Mouse (Mus musculus): ENCODE results near the gene Shisa8.

Gene Shisa8

DNA sequence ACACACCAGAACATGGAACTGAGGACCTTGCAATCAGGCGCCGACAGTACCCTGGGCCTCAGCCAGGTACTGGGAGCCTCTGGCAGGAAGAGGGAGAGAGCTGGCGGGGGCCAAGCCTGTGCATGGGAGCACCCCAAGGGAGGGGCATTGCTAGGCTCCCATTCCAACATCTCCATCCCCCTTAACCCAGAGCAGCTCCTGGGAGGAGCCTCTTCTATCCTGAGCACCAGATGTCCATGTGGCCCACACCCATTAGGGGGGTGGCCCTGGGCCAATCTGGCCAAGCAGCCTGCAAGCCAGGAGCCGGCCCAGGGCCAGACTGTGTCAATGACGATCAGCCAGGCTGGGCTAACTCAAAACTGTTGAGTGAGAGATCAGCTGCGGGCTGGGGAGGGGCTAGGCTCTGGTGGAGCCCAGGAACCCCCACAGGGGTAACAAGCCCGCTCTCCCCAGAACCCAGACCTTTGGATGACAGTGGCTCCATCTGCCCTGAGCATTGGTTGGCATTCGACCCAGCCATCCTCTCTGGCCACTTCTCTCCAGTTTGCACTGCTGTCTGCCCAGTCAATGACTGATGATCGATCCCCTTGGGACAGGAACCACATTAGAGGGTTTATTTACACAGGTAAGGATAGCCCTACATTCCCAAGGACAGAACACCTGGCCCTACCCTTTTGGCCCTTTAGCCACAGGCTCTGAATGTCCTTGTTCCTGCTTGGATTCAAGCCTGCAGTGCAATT, 6.1 kb downstream of the Shisa8 start:
- in situ Hi-C loops (cut with MseI, MboI) = no loop called here

- in situ Hi-C loops (cut with MseI, MboI) = no loop called here
Measured at GRCm38 (mm10) chr15:82204680-82205371, 7.8 kb downstream of the Shisa8 start.

- in situ Hi-C loops (cut with MseI, MboI) = no loop called here
Measured at GRCm38 (mm10) chr15:82203611-82204351, 8.8 kb downstream of the Shisa8 start.

GRCm38 (mm10) chr15:82203090-82203489, 9.5 kb downstream of the Shisa8 start:
- in situ Hi-C loops (cut with MseI, MboI) = no loop called here

DNA sequence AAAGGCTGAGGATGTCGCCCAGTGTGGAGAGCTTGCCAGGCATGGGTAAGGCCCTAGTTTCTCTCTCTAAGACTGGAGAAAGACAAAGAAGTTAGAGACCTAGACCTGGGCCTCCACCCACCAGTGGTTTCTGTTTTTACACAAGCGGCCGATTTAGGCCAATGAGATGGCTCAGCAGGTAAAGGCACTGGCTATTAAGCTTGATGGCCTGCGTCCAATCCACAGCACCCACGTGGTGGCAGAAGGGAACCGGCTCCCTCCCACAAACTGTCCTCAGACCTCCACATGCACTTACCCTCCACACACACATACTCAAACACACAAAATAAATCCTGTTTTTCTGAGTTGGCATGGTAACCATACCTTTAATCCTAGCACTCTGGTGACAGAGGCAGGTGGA, 10.5 kb downstream of the Shisa8 start:
- in situ Hi-C loops (cut with MseI, MboI) = no loop called here

- in situ Hi-C loops (cut with MseI, MboI) = no loop called here
Measured at GRCm38 (mm10) chr15:82199546-82199945, 13.1 kb downstream of the Shisa8 start.

DNA sequence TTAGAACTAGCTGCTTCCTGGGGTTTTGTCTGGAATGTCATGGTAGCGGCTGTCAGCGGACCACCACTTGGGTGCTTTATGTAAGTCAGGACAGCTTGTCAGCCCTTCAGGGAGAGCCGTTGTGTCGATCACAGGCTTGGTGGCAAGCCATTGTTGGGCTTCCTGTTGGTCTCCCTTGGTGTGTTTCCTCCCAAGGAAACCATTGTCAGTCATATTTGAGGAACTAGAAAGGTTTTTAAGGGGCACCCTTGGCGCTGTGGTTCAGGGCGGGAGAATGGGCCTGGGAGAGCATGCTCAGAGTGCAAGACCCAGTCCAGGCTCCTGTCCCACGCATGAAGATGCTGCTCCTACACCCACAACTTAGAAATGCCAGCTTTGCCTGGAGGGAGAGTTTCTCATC, 14.3 kb downstream of the Shisa8 start:
- in situ Hi-C loops (cut with MseI, MboI) = no loop called here

DNA sequence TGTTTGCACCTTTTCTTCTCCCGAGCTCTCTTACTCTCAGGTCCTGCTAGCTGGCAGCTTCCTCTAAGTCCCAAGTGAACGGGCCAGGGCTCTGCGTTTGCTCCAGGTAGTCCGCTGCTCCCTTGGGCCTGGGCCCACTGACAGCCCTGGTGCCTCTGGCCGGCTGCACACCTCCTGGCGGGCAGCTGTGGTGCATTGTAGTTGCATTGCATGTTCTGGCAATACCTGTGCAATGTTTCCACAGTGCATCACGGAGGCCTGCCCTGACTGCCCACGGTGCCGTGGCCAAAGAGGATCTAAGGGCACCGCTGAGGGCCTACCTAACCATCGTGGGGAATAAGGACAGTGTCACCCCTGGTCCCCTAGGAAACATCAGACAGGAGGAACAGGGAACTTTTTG, 14.7 kb downstream of the Shisa8 start:
- in situ Hi-C loops (cut with MseI, MboI) = no loop called here

GRCm38 (mm10) chr15:82197246-82197750, 15.3 kb downstream of the Shisa8 start:
- in situ Hi-C loops (cut with MseI, MboI) = no loop called here

GRCm38 (mm10) chr15:82196300-82196699, 16.3 kb downstream of the Shisa8 start:
- in situ Hi-C loops (cut with MseI, MboI) = no loop called here

- in situ Hi-C loops (cut with MseI, MboI) = no loop called here
Measured at GRCm38 (mm10) chr15:82192617-82193016, 20.0 kb downstream of the Shisa8 start.

- in situ Hi-C loops (cut with MseI, MboI) = no loop called here
Measured at GRCm38 (mm10) chr15:82188481-82189240, 24.0 kb downstream of the Shisa8 start.

- in situ Hi-C loops (cut with MseI, MboI) = no loop called here
Measured at GRCm38 (mm10) chr15:82187924-82188323, 24.7 kb downstream of the Shisa8 start.

GRCm38 (mm10) chr15:82187401-82187800, 25.2 kb downstream of the Shisa8 start:
- in situ Hi-C loops (cut with MseI, MboI) = no loop called here

- in situ Hi-C loops (cut with MseI, MboI) = no loop called here
Measured at GRCm38 (mm10) chr15:82186931-82187330, 25.7 kb downstream of the Shisa8 start.

DNA sequence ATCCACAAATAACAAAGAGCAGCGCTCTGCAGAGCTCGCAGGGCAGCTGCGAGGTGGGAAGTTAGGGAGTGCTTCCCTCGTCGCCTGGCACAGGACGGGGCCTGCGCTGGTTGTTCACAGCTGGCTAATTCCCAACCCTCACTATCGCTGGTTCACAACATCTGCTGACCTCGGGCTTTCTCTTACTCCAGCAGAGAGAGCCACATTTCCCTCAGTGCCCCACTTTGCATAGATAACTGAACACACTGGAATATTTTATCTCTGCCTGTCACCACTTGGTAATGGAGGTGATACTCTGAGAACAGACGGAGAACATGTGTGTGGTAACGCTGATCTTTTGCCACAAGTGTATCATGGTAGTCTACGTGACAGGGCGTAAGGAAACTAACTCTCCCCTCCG, 26.5 kb downstream of the Shisa8 start:
- in situ Hi-C loops (cut with MseI, MboI) = no loop called here

GRCm38 (mm10) chr15:82185062-82185783, 27.4 kb downstream of the Shisa8 start:
- in situ Hi-C loops (cut with MseI, MboI) = no loop called here

GRCm38 (mm10) chr15:82184656-82185055, 28.0 kb downstream of the Shisa8 start:
- in situ Hi-C loops (cut with MseI, MboI) = no loop called here

DNA sequence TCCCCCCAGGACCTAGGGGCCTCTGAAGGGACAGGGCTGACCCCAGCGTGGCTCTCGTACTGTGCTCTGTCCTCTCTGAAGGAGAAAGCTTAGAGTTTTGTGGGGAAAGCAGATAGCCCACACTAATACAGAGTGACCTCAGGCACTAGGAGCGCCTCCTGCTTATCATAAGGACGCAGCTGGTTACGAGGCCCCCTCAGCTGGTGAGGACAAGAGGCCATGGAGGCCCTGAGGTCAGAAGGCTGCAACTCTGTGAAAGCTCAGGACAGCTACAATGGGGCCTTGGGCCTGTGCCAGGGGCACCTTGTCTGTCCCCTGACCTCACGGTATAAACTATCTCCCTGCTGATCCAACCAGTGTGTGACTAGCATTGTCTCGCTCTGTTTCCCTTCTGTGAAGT, 28.4 kb downstream of the Shisa8 start:
- in situ Hi-C loops (cut with MseI, MboI) = no loop called here

DNA sequence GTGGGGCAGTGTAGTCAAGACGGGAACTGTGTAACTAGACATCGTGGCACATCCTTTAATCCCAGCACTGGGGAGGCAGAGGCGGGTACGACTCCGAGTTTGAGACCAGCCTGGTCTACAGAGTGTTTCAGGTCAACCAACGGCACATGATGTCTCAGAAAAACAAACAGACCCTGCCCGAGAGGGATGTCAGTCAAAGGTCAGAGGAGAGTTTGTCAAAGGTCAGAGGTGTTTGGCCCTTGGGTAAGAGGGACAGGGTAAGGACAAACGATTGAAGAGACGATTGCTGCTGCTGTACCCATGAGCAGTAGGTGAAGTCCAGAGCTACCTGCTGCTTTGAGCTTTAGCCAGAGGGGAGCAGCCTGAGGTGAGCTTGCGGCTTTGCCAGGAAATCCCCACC, 29.0 kb downstream of the Shisa8 start:
- in situ Hi-C loops (cut with MseI, MboI) = no loop called here

- in situ Hi-C loops (cut with MseI, MboI) = no loop called here
Measured at GRCm38 (mm10) chr15:82182311-82182710, 30.3 kb downstream of the Shisa8 start.
